Mouse (Mus musculus): ENCODE data around the gene Cryba2. TPM values are rescaled to one million over a fixed set of nuclear protein-coding genes. Genes with fewer than 3 reads are reported as not detected.

The Cryba2 gene
- polyA plus RNA-seq, 1 experiment from 2014 or later: 1.2 TPM

DNA sequence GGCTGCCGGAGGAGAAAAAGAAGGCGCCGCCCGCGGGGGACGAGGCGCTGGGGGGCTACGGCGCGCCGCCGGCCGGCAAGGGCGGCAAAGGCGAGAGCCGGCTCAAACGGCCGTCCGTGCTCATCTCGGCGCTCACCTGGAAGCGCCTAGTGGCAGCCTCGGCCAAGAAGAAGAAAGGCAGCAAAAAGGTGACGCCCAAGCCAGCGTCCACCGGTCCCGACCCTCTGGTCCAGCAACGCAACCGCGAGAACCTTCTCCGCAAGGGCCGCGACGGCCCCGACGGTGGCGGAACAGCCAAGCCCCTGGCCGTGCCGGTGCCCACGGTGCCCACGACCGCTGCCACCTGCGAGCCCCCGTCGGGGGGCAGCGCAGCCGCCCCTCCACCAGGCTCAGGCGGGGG is 37.8 kb downstream of the Cryba2 start:
- no peaks in the 10 kb centered on the region for H3K9me3 ChIP-seq (ENCODE audit: control insufficient read depth)
- H3K36me3 ChIP-seq (ENCODE audit: control insufficient read depth, insufficient read depth): no peaks in the 10 kb centered on the region
- peak; percentile 7; the same call in 1 of the 2 replicates for ATAC-seq
- WGBS: under 1% methylated on average over 40 of the region's 48 CpGs
- peak overlapping the region; percentile 57 for H3K4me3 ChIP-seq (ENCODE audit: low read depth, low read length)
- H3K27me3 ChIP-seq (replicated peaks; ENCODE audit: control insufficient read depth, insufficient read depth, low read length): peaks cover 92% of the 10 kb centered on the region
- TF ChIP-seq CTCF (IDR thresholded peaks at IDR 0.05; ENCODE audit: low read depth): no peak
- H3K27ac ChIP-seq (ENCODE audit: low read depth, low read length): no peak overlapping the region
- H3K4me2 ChIP-seq (replicated peaks; ENCODE audit: low read depth): peak overlapping the region; percentile 95
- 0 out of 2 replicates have a peak, but pooled peaks cover 7% of the 10 kb centered on the region for H3K4me1 ChIP-seq (replicated peaks; ENCODE audit: control insufficient read depth, insufficient read depth, low read length)
- 0 out of 2 replicates have a peak overlapping the region, but pooled peaks have one; percentile 22 for H3K9ac ChIP-seq (ENCODE audit: low read depth, low read length)

DNA sequence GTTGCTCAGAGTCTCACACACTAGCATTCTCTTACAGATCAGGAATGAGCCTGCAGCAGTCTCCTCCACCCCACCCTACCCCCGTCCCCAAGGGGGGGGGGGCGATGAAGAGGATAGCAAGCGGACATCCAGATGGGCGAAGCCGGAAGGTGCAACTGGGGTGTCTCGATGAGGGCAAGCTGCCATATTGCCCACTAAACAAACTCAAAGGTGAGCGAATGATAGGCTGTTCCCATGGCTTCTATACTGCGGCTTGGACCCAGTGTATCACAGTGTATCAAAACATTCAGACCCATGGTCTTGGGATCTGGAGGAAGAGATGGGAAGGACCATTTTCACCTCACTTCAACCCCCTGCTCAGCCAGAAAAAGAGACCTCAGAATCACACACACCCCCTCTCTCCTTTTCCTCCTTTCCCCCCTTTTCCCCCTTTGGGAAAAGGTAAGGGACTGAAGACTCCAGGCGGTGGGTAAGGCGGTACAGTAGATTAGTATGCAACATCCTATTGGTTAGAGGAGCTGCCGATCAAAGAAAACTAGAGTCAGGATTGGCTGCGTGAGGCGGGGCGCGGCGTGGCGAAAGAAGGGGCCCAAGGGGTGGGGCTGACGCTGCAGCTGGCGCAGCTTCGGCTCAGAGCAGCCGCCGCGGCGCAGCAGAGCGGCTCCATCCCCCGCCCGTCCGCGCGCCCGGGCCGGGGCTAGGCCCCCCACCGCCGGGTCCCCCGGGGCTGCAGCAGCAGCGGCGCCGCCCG is 38.5 kb downstream of the Cryba2 start, which contains the start of gene Cdk5r2:
Cdk5r2 (plus strand) TSS at position 629 of the 751 bp plus-strand sequence.
- Histone ChIP-seq H3K4me1 (replicated peaks; ENCODE audit: control insufficient read depth, insufficient read depth, low read length) (0 out of 2 replicates have a peak, but pooled peaks cover 7% of the 10 kb centered on the region), H3K4me3 (ENCODE audit: low read depth, low read length) (peak within 1 kb of the TSS; percentile 57), H3K36me3 (ENCODE audit: control insufficient read depth, insufficient read depth) (no peaks in the 10 kb centered on the region), H3K9me3 (ENCODE audit: control insufficient read depth) (no peaks in the 10 kb centered on the region), H3K9ac (ENCODE audit: low read depth, low read length) (0 out of 2 replicates have a peak within 1 kb of the TSS, but pooled peaks have one; percentile 22), H3K4me2 (replicated peaks; ENCODE audit: low read depth) (peak within 1 kb of the TSS; percentile 95), H3K27ac (ENCODE audit: low read depth, low read length) (no peak within 1 kb of the TSS), H3K27me3 (replicated peaks; ENCODE audit: control insufficient read depth, insufficient read depth, low read length) (peaks cover 96% of the 10 kb centered on the region)
- 3% methylated on average over 39 of the region's 39 CpGs for WGBS
- peak; percentile 78 for ATAC-seq
- no peak for TF ChIP-seq CTCF (IDR thresholded peaks at IDR 0.05; ENCODE audit: low read depth)

DNA sequence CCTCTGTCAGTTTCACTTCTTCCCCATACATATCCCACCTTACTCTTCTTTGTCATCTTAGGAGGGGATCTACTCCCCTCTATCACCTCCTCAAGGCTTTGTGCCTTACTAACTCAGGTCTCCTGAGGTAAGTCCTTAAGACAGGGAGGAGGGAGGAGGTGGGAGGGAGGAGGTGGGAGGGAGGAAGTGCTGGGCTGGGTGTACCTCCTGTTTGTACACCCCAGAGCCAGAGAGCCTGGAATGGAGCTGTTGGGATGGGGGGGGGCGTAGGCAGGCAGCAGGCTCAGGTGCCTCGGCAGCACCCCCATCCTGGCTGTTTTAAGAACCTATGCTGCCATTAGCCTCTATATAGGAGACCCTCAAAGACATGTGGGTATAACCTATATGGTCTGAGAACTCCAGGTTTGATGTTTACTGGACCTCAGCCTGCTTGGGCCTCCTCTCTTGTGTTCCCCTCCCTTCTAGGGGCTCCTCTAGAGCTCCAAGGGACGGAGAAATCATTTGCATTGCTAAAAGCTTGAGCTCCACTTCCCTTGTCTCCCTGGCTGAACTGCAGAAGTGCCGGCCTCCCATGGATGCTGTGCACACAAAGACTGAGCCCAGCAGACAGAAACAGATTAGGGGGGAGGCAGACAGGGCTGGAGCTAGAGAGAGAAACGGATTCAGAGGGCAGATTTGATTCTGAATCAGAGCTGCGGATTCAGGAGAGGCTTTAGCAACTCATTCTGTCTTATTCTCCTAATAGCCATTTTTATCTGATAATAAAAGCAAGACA is 41.8 kb downstream of the Cryba2 start:
- no peak overlapping the region for H3K4me3 ChIP-seq (ENCODE audit: low read depth, low read length)
- WGBS: 15% methylated on average over 6 of the region's 6 CpGs
- no peak for ATAC-seq
- no peak overlapping the region for H3K4me2 ChIP-seq (replicated peaks; ENCODE audit: low read depth)
- no peak overlapping the region for H3K9ac ChIP-seq (ENCODE audit: low read depth, low read length)
- 0 out of 2 replicates have a peak, but pooled peaks cover 5% of the 10 kb centered on the region for H3K4me1 ChIP-seq (replicated peaks; ENCODE audit: control insufficient read depth, insufficient read depth, low read length)
- peaks cover 75% of the 10 kb centered on the region for H3K27me3 ChIP-seq (replicated peaks; ENCODE audit: control insufficient read depth, insufficient read depth, low read length)
- no peaks in the 10 kb centered on the region for H3K9me3 ChIP-seq (ENCODE audit: control insufficient read depth)
- H3K36me3 ChIP-seq (ENCODE audit: control insufficient read depth, insufficient read depth): no peaks in the 10 kb centered on the region
- no peak overlapping the region for H3K27ac ChIP-seq (ENCODE audit: low read depth, low read length)
- no peak for TF ChIP-seq CTCF (IDR thresholded peaks at IDR 0.05; ENCODE audit: low read depth)

DNA sequence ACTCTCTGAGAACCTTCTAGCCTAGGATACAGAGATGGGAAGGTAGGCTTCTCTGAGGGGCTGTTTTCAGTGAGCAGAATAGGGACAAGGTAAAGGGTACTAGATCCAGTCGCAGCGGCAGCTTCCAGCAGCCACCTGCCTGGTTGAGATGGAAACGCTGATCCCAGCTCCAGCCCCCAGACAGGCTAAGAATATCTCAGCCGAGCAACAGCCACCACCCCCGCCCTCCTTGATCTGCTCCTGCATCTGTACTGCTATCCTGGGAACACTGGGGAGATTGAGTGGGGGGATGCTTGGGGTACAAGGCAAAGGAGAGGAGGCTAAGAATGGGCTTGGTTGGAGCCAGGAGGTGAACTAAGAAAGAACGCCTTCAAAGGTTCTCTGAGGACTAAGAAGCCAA is 42.7 kb downstream of the Cryba2 start:
- WGBS: 25% methylated on average over 6 of the region's 6 CpGs
- Histone ChIP-seq H3K36me3 (ENCODE audit: control insufficient read depth, insufficient read depth) (no peaks in the 10 kb centered on the region), H3K27me3 (replicated peaks; ENCODE audit: control insufficient read depth, insufficient read depth, low read length) (peaks cover 69% of the 10 kb centered on the region), H3K4me3 (ENCODE audit: low read depth, low read length) (no peak overlapping the region), H3K4me1 (replicated peaks; ENCODE audit: control insufficient read depth, insufficient read depth, low read length) (0 out of 2 replicates have a peak, but pooled peaks cover 4% of the 10 kb centered on the region), H3K4me2 (replicated peaks; ENCODE audit: low read depth) (no peak overlapping the region), H3K9me3 (ENCODE audit: control insufficient read depth) (no peaks in the 10 kb centered on the region), H3K27ac (ENCODE audit: low read depth, low read length) (no peak overlapping the region), H3K9ac (ENCODE audit: low read depth, low read length) (no peak overlapping the region)
- TF ChIP-seq CTCF (IDR thresholded peaks at IDR 0.05; ENCODE audit: low read depth): no peak
- no peak for ATAC-seq

DNA sequence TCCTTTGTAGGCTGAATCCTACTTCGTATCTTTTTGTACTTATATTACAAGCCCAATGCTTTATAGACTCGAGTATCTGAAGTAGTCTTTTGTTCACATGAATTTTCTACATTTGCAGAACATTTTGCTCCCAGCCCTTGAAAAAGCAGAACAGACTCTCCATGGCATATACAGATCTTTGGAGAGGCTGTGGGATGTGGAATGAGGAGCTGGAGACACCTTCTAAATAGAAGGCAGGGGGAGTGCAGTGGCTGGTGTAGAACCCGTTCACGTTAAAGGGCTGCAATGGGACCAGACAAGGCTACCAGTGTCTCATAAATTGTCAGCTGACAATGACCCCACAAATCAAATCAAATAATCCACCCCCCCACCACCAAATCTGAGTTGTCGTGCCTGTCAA is 44.0 kb downstream of the Cryba2 start:
- no peak for TF ChIP-seq CTCF (IDR thresholded peaks at IDR 0.05; ENCODE audit: low read depth)
- no peaks in the 10 kb centered on the region for H3K9me3 ChIP-seq (ENCODE audit: control insufficient read depth)
- H3K27me3 ChIP-seq (replicated peaks; ENCODE audit: control insufficient read depth, insufficient read depth, low read length): peaks cover 60% of the 10 kb centered on the region
- no peak overlapping the region for H3K4me3 ChIP-seq (ENCODE audit: low read depth, low read length)
- 58% methylated on average over 5 of the region's 5 CpGs for WGBS
- no peaks in the 10 kb centered on the region for H3K36me3 ChIP-seq (ENCODE audit: control insufficient read depth, insufficient read depth)
- H3K9ac ChIP-seq (ENCODE audit: low read depth, low read length): no peak overlapping the region
- H3K27ac ChIP-seq (ENCODE audit: low read depth, low read length): no peak overlapping the region
- no peak for ATAC-seq
- no peaks in the 10 kb centered on the region for H3K4me1 ChIP-seq (replicated peaks; ENCODE audit: control insufficient read depth, insufficient read depth, low read length)
- no peak overlapping the region for H3K4me2 ChIP-seq (replicated peaks; ENCODE audit: low read depth)

DNA sequence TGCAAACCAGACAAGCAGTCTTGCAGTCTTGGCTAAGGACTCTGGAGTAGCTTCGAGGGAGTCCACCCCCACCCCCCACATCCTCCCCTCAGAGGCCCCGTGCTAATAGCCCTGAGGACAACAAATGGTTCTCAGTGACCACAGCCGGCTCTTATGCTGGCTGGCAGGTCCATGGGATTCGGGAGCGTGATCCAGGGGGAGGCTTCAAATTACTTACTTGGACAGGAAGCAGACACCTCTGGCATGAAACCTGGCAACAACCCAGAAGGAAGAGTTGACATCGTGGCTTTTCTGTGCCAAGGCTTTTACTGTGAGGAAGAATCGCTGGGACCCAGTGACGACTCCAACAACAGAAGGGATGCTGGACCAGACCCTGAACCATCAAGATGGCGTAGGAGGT is 46.6 kb downstream of the Cryba2 start:
- H3K9ac ChIP-seq (ENCODE audit: low read depth, low read length): no peak overlapping the region
- TF ChIP-seq CTCF (IDR thresholded peaks at IDR 0.05; ENCODE audit: low read depth): no peak
- no peaks in the 10 kb centered on the region for H3K4me1 ChIP-seq (replicated peaks; ENCODE audit: control insufficient read depth, insufficient read depth, low read length)
- H3K27me3 ChIP-seq (replicated peaks; ENCODE audit: control insufficient read depth, insufficient read depth, low read length): peaks cover 41% of the 10 kb centered on the region
- WGBS: 40% methylated on average over 9 of the region's 9 CpGs
- no peak overlapping the region for H3K27ac ChIP-seq (ENCODE audit: low read depth, low read length)
- ATAC-seq: no peak
- no peak overlapping the region for H3K4me2 ChIP-seq (replicated peaks; ENCODE audit: low read depth)
- H3K4me3 ChIP-seq (ENCODE audit: low read depth, low read length): no peak overlapping the region
- H3K9me3 ChIP-seq (ENCODE audit: control insufficient read depth): no peaks in the 10 kb centered on the region
- no peaks in the 10 kb centered on the region for H3K36me3 ChIP-seq (ENCODE audit: control insufficient read depth, insufficient read depth)
